Mouse (Mus musculus): ENCODE measurements around the gene Ano6. TPM values are rescaled to one million over a fixed set of nuclear protein-coding genes. Genes with fewer than 3 reads are reported as not detected.

The Ano6 gene
- total and polyA plus RNA-seq, 3 experiments, result 0.01 to 0.49 TPM; not detected in 1

- no peak for TF ChIP-seq CTCF (IDR thresholded peaks at IDR 0.05; ENCODE audit: low read depth, low read length)
- Histone ChIP-seq H3K27me3 (ENCODE audit: insufficient read depth, low read length) (no peaks in the 10 kb centered on the region), H3K36me3 (replicated peaks) (no peaks in the 10 kb centered on the region), H3K4me1 (ENCODE audit: insufficient read depth, low read depth, low read length) (peaks cover 2% of the 10 kb centered on the region; the same call in 1 of the 2 replicates), H3K9me3 (replicated peaks) (peaks cover 4% of the 10 kb centered on the region), H3K4me3 (ENCODE audit: low read depth, low read length) (no peak overlapping the region)
- ATAC-seq (ENCODE audit: extremely low read depth, insufficient number of reproducible peaks, low FRiP score, poor library complexity, severe bottlenecking) (no peak), DNase-seq (ENCODE audit: low spot score) (no peak)
Measured at GRCm38 (mm10) chr15:95850546-95850945, 59.9 kb downstream of the Ano6 start.

- no peak for ATAC-seq (ENCODE audit: extremely low read depth, insufficient number of reproducible peaks, low FRiP score, poor library complexity, severe bottlenecking)
- Histone ChIP-seq H3K4me1 (ENCODE audit: insufficient read depth, low read depth, low read length) (no peaks in the 10 kb centered on the region), H3K36me3 (replicated peaks) (no peaks in the 10 kb centered on the region)
Measured at GRCm38 (mm10) chr15:95855051-95855844, 64.6 kb downstream of the Ano6 start.

GRCm38 (mm10) chr15:95855953-95856352, 65.3 kb downstream of the Ano6 start:
- no peaks in the 10 kb centered on the region for H3K27me3 ChIP-seq (ENCODE audit: insufficient read depth, low read length)
- H3K4me3 ChIP-seq (ENCODE audit: low read depth, low read length), result no peak overlapping the region
- H3K9me3 ChIP-seq (replicated peaks), result no peaks in the 10 kb centered on the region; the same call in 1 of the 2 replicates
- DNase-seq (ENCODE audit: low spot score), result no peak
- ATAC-seq (ENCODE audit: extremely low read depth, insufficient number of reproducible peaks, low FRiP score, poor library complexity, severe bottlenecking), result no peak
- H3K36me3 ChIP-seq (replicated peaks), result no peaks in the 10 kb centered on the region
- TF ChIP-seq GATA2 (IDR thresholded peaks at IDR 0.05; ENCODE audit: borderline replicate concordance, low read depth, low read length), result no peak
- TF ChIP-seq POLR2AphosphoS5 (IDR thresholded peaks at IDR 0.05; ENCODE audit: insufficient replicate concordance, low read depth, low read length), result no peak
- TF ChIP-seq CTCF (IDR thresholded peaks at IDR 0.05; ENCODE audit: low read depth, low read length), result no peak
- TF ChIP-seq TAL1 (conservative IDR thresholded peaks at IDR 0.05; ENCODE audit: low read depth, low read length), result no peak
- no peak for TF ChIP-seq GATA1 (IDR thresholded peaks at IDR 0.05; ENCODE audit: borderline replicate concordance, low read length)
- H3K4me1 ChIP-seq (ENCODE audit: insufficient read depth, low read depth, low read length), result no peaks in the 10 kb centered on the region

More at GRCm38 (mm10) chr15:95855051-95855844, 64.6 kb downstream of the Ano6 start:
- no peak for DNase-seq (ENCODE audit: low spot score)
- no peaks in the 10 kb centered on the region; the same call in 1 of the 2 replicates for H3K9me3 ChIP-seq (replicated peaks)
- no peaks in the 10 kb centered on the region for H3K27me3 ChIP-seq (ENCODE audit: insufficient read depth, low read length)
- H3K4me3 ChIP-seq (ENCODE audit: low read depth, low read length), result no peak overlapping the region
- TF ChIP-seq CTCF (IDR thresholded peaks at IDR 0.05; ENCODE audit: low read depth, low read length) (no peak), TAL1 (conservative IDR thresholded peaks at IDR 0.05; ENCODE audit: low read depth, low read length) (no peak), GATA2 (IDR thresholded peaks at IDR 0.05; ENCODE audit: borderline replicate concordance, low read depth, low read length) (no peak), POLR2AphosphoS5 (IDR thresholded peaks at IDR 0.05; ENCODE audit: insufficient replicate concordance, low read depth, low read length) (no peak), GATA1 (IDR thresholded peaks at IDR 0.05; ENCODE audit: borderline replicate concordance, low read length) (no peak)

- no peaks in the 10 kb centered on the region for H3K36me3 ChIP-seq (replicated peaks)
- no peaks in the 10 kb centered on the region for H3K4me1 ChIP-seq (ENCODE audit: insufficient read depth, low read depth, low read length)
- H3K27me3 ChIP-seq (ENCODE audit: insufficient read depth, low read length), result no peaks in the 10 kb centered on the region
- DNase-seq (ENCODE audit: low spot score) (no peak), ATAC-seq (ENCODE audit: extremely low read depth, insufficient number of reproducible peaks, low FRiP score, poor library complexity, severe bottlenecking) (no peak)
- no peaks in the 10 kb centered on the region; the same call in 1 of the 2 replicates for H3K9me3 ChIP-seq (replicated peaks)
- no peak overlapping the region for H3K4me3 ChIP-seq (ENCODE audit: low read depth, low read length)
- TF ChIP-seq GATA2 (IDR thresholded peaks at IDR 0.05; ENCODE audit: borderline replicate concordance, low read depth, low read length) (no peak), TAL1 (conservative IDR thresholded peaks at IDR 0.05; ENCODE audit: low read depth, low read length) (no peak), GATA1 (IDR thresholded peaks at IDR 0.05; ENCODE audit: borderline replicate concordance, low read length) (no peak)
Measured at GRCm38 (mm10) chr15:95856684-95857595, 66.3 kb downstream of the Ano6 start.

GRCm38 (mm10) chr15:95858876-95859655, 68.4 kb downstream of the Ano6 start:
- no peaks in the 10 kb centered on the region for H3K27me3 ChIP-seq (ENCODE audit: insufficient read depth, low read length)
- ATAC-seq (ENCODE audit: extremely low read depth, insufficient number of reproducible peaks, low FRiP score, poor library complexity, severe bottlenecking), result no peak
- no peaks in the 10 kb centered on the region for H3K4me1 ChIP-seq (ENCODE audit: insufficient read depth, low read depth, low read length)
- H3K36me3 ChIP-seq (replicated peaks), result no peaks in the 10 kb centered on the region
- TF ChIP-seq GATA1 (IDR thresholded peaks at IDR 0.05; ENCODE audit: borderline replicate concordance, low read length) (no peak), TAL1 (conservative IDR thresholded peaks at IDR 0.05; ENCODE audit: low read depth, low read length) (no peak), GATA2 (IDR thresholded peaks at IDR 0.05; ENCODE audit: borderline replicate concordance, low read depth, low read length) (no peak), CTCF (IDR thresholded peaks at IDR 0.05; ENCODE audit: low read depth, low read length) (no peak), POLR2AphosphoS5 (IDR thresholded peaks at IDR 0.05; ENCODE audit: insufficient replicate concordance, low read depth, low read length) (no peak)
- no peak overlapping the region for H3K4me3 ChIP-seq (ENCODE audit: low read depth, low read length)
- no peak for DNase-seq (ENCODE audit: low spot score)
- no peaks in the 10 kb centered on the region for H3K9me3 ChIP-seq (replicated peaks)
